Comparison of ENCODE assay signal across 10 mouse cellular contexts in genomic region chr11:59393591-59393990, GRCm38 (mm10). TPM values are rescaled to one million over a fixed set of nuclear protein-coding genes. Genes with fewer than 3 reads are reported as not detected.
A peak's percentile ranks its signal among the peaks of the same experiment; 100 is the strongest.
DNase-seq lines count a peak whose midpoint lies in the region; ATAC-seq and TF ChIP-seq lines count a peak whose summit lies in the region.
"Had no signal": no experiment of that assay in that cellular context is flagged by ENCODE, and none has a peak within 500 bp of the region (broad histone marks: within the 10 kb centered on the region; RNA-seq: fewer than 3 reads in every experiment).

No protein-coding gene starts in this region.

- WGBS in stomach, postnatal 0 days, result 22% methylated on average over 9 of the region's 9 CpGs

- no peaks in the 10 kb centered on the region for H3K27me3 ChIP-seq in stomach, postnatal 0 days (ENCODE audit: control insufficient read depth, insufficient read depth, low read length)
- H3K27me3 ChIP-seq: liver, embryonic 13.5 days had no signal

- H3K9me3 ChIP-seq in stomach, postnatal 0 days (ENCODE audit: control insufficient read depth, low read length), result no peaks in the 10 kb centered on the region
- H3K9me3 ChIP-seq: liver, embryonic 13.5 days had no signal

- H3K4me3 ChIP-seq in gastrocnemius, adult 2 months, result no peak overlapping the region
- H3K4me3 ChIP-seq in stomach, postnatal 0 days (ENCODE audit: low read depth, low read length), result no peak overlapping the region
- H3K4me3 ChIP-seq: erythroblast, embryonic 14.5 days; liver, embryonic 13.5 days had no signal

- no peaks in the 10 kb centered on the region for H3K4me1 ChIP-seq in stomach, postnatal 0 days (replicated peaks; ENCODE audit: control insufficient read depth, insufficient read depth)

- ATAC-seq in stomach, postnatal 0 days (ENCODE audit: low FRiP score, low TSS enrichment), result peak; percentile 25; the same call in 1 of the 2 replicates

- H3K4me2 ChIP-seq in stomach, postnatal 0 days (replicated peaks; ENCODE audit: low read depth), result no peak overlapping the region
- H3K4me2 ChIP-seq: liver, embryonic 13.5 days had no signal

- H3K9ac ChIP-seq in stomach, postnatal 0 days (ENCODE audit: low read length), result no peak overlapping the region
- H3K9ac ChIP-seq: liver, embryonic 13.5 days had no signal

- H3K27ac ChIP-seq in gastrocnemius, adult 2 months, result no peak overlapping the region
- no peak overlapping the region for H3K27ac ChIP-seq in stomach, postnatal 0 days (replicated peaks)
- H3K27ac ChIP-seq: liver, embryonic 13.5 days had no signal

- DNase-seq in gastrocnemius, adult 2 months, result peak; percentile 36
- no peak for DNase-seq in gastrocnemius, adult 8-10 months (ENCODE audit: low spot score in 2 of 2)
- peak; percentile 70 for DNase-seq in 3T3-L1 (ENCODE audit: low read depth, low spot score)
- DNase-seq in embryo, embryonic 10.5 days (ENCODE audit: low spot score), result peak; percentile 79
- DNase-seq in heart, postnatal 4 days, result peak; percentile 72
- DNase-seq in lung, postnatal 10 days, result peak; percentile 89
- peak; percentile 42 for DNase-seq in stomach, postnatal 0 days (ENCODE audit: low spot score)
- DNase-seq in urinary bladder, postnatal 25 days (ENCODE audit: low spot score), result no peak
- DNase-seq: liver, embryonic 13.5 days had no signal

- no peaks in the 10 kb centered on the region for H3K36me3 ChIP-seq in stomach, postnatal 0 days (ENCODE audit: control insufficient read depth, insufficient read depth, low read length)
- H3K36me3 ChIP-seq: liver, embryonic 13.5 days had no signal

- no peak for TF ChIP-seq EP300 in stomach, postnatal 0 days (optimal IDR thresholded peaks at IDR 0.05)

- TF ChIP-seq CTCF in gastrocnemius, adult 2 months (IDR thresholded peaks at IDR 0.05), result no peak
- TF ChIP-seq CTCF in stomach, postnatal 0 days (IDR thresholded peaks at IDR 0.05; ENCODE audit: low read depth), result no peak

- intact Hi-C loops in gastrocnemius, adult 2 months (cut with DNase I), result no loop called here

RNA-seq across cellular contexts. Expression of gene Prss38, which starts 18.1 kb away (rescaled TPM):
- not detected for total RNA-seq in gastrocnemius, adult 2 months (2021)
- total RNA-seq in gastrocnemius, adult 8-10 months (2022), result not detected
- not detected for total RNA-seq in heart, postnatal 4 days (2021)
- 0.07 TPM in 1 of 2 replicates, not detected in the other for polyA plus RNA-seq in stomach, postnatal 0 days (2015; fragmentation: Nextera tagmentation; extraction: Ambion mirVana)
- polyA plus RNA-seq: erythroblast, embryonic 14.5 days; liver, embryonic 13.5 days had no signal

RNA-seq across cellular contexts. Expression of gene Jmjd4, which starts 56.3 kb away (rescaled TPM):
- 10 to 100 TPM in 1 of 2 experiments, 1 to 10 TPM in 1; 7.2 to 10.2 TPM for total RNA-seq in gastrocnemius, adult 2 months (2021)
- total RNA-seq in gastrocnemius, adult 8-10 months (2022), result 10 to 100 TPM in 2 of 4 experiments, 1 to 10 TPM in 2; 8.5 to 10.7 (median 9.6) TPM
- 10 to 100 TPM; 14.8 to 16.3 TPM for total RNA-seq in heart, postnatal 4 days (2021)
- polyA plus RNA-seq in stomach, postnatal 0 days (2015; fragmentation: Nextera tagmentation; extraction: Ambion mirVana), result 5.4 and 5.5 TPM in 2 replicates

RNA-seq across cellular contexts. Expression of gene Snap47, which starts 57.4 kb away (rescaled TPM):
- 10 to 100 TPM; 18.6 to 30.4 TPM for total RNA-seq in gastrocnemius, adult 2 months (2021)
- 10 to 100 TPM; 22.8 to 26.9 (median 26.3) TPM for total RNA-seq in gastrocnemius, adult 8-10 months (2022)
- total RNA-seq in heart, postnatal 4 days (2021), result 10 to 100 TPM; 40.8 to 45.5 TPM
- 50.6 and 51.9 TPM in 2 replicates for polyA plus RNA-seq in stomach, postnatal 0 days (2015; fragmentation: Nextera tagmentation; extraction: Ambion mirVana)

Comparison
In these comparisons a context has a peak if more than half of its experiments do, and no peak if none do; other contexts are left out.
1. DNase-seq: peak in gastrocnemius, adult 2 months (single experiment), 3T3-L1 (single experiment), embryo, embryonic 10.5 days (single experiment), heart, postnatal 4 days (single experiment), lung, postnatal 10 days (single experiment) and stomach, postnatal 0 days (single experiment); none in gastrocnemius, adult 8-10 months (0 of 2) and urinary bladder, postnatal 25 days (single experiment).